Mouse (Mus musculus) cortical plate, adult 2 months (tissue): Measurements from ENCODE around the gene Ankrd44. TPM values are rescaled to one million over a fixed set of nuclear protein-coding genes. Genes with fewer than 3 reads are reported as not detected.

ENCODE experiments used
- H3K27ac ChIP-seq: fragments of 200-500 bp; 2 replicates; pipeline ENCODE4 v1.5.1; 2012; ENCODE audit warnings: low read length, control low read depth, inconsistent platforms; ENCODE audit not compliant: insufficient read depth
- H3K4me1 ChIP-seq: fragments of 200-500 bp; 2 replicates; pipeline ENCODE4 v1.6.1; 2011; ENCODE audit warnings: low read length; ENCODE audit not compliant: control insufficient read depth, insufficient read depth
- H3K4me3 ChIP-seq: fragments of 200-500 bp; 2 replicates; pipeline ENCODE4 v1.5.1; 2011; ENCODE audit warnings: mild to moderate bottlenecking, low read length, control low read depth; ENCODE audit not compliant: insufficient read depth
- CTCF ChIP-seq: fragments of 200-500 bp; IDR thresholded peaks from 2 replicates; pipeline ENCODE4 v1.5.1; 2011; ENCODE audit warnings: mild to moderate bottlenecking, control low read depth, low read length; ENCODE audit not compliant: insufficient read depth; ENCODE audit errors: extremely low read depth
- POLR2A ChIP-seq: fragments of 200-500 bp; IDR thresholded peaks from 2 replicates; pipeline ENCODE4 v1.6.1; 2011; ENCODE audit warnings: mild to moderate bottlenecking, low read length, control low read depth; ENCODE audit not compliant: insufficient read depth; ENCODE audit errors: extremely low read depth
- polyA plus RNA-seq: library from polyadenylated mRNA; depleted of rRNA; stranded (reverse); fragments of >200 nt; gene quantifications from 2 replicates; pipeline ENCODE4 v1.2.3, GENCODE M21; 2012

Gene Ankrd44
- polyA plus RNA-seq, 1 experiment: 18.3 TPM

- TF ChIP-seq CTCF (no peak), POLR2A (no peak)
Observed at GRCm38 (mm10) chr1:54729316-54729715, 196.9 kb downstream of the Ankrd44 start.

DNA sequence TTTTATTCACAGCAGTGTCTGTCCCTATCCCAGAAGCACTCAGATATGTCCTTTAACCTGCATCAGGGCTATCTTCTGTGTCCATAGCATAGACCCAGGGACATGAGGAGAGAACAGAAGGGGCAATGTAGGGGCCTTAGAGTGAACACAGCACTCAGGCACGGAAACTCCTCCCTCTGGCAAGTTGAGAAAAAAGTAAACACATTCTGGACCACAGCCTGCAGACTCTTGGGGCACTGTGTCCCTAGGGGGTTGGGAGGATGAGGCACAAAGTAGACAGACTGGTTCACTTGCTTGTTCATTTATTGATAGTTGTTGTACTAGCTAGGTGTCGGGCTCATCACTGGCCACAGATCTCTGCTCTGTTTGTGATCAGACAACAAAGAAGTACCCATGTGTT is 199.6 kb downstream of the Ankrd44 start:
- H3K4me3 ChIP-seq: no peak overlapping the region
- TF ChIP-seq CTCF (no peak), POLR2A (no peak)
- H3K4me1 ChIP-seq: no peaks in the 10 kb centered on the region

More at GRCm38 (mm10) chr1:54729316-54729715, 196.9 kb downstream of the Ankrd44 start:
- H3K4me3 ChIP-seq: no peak overlapping the region
- H3K27ac ChIP-seq: no peak overlapping the region
- H3K4me1 ChIP-seq: no peaks in the 10 kb centered on the region

DNA sequence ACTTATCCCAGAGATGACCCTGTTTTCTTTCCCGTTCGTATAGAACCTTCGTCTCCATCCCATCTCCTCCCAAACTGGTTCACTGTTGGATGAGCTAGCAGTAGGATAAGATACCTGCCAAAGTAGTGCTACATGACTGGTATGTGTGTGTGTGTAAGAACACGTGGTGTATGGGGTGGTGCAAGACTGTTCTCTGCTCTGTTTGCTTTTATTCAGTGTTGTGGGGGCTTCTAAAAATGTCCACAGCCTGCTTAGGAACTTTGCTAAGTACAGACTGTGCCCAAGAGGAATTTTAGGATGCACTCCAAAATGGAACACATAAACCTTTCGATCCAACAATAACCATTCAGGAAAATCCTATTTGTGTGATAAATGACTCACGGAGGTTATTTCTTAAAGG is 209.3 kb downstream of the Ankrd44 start:
- Histone ChIP-seq H3K27ac (no peak overlapping the region), H3K4me1 (peaks cover 6% of the 10 kb centered on the region; the same call in 1 of the 2 replicates), H3K4me3 (no peak overlapping the region)
- TF ChIP-seq POLR2A: no peak
- TF ChIP-seq CTCF: no peak

More for the DNA sequence above, 199.6 kb downstream of the Ankrd44 start:
- no peak overlapping the region for H3K27ac ChIP-seq

DNA sequence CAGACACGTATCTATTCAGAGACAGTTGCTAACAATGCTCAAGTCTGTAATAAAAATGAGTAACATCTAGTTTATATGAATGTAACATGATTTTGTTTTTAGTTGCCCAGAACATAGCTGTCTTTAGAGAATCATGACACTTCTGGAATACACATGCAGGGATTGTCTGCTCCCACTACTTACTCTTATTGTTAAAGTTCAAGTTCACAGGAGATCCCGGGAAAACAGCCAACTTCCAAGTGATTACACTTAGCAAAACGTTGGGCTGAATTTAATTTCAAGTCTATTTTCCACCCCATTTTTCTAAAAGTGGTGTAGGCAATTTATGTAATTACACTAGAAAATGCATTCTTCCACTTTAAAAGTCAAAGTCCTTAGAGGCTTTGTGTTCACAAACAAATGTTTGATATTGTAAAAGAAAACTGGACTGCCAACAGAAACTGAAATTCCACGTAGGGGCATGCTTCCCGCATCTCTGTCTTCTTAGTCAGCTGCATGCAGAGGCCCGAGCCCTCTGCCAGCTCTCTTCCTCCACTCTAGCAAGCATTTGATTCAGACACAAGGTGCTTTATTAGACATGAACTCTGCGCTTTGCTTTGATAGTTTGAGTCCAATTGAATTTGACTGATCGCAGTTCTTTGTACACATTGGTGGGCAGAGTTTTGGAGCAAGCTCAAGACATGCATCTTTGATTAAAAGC is 211.0 kb downstream of the Ankrd44 start:
- no peak overlapping the region; the same call in 1 of the 2 replicates for H3K27ac ChIP-seq

GRCm38 (mm10) chr1:54713231-54714173 is 212.7 kb downstream of the Ankrd44 start:
- H3K4me3 ChIP-seq: no peak overlapping the region
- peaks cover 6% of the 10 kb centered on the region; the same call in 1 of the 2 replicates for H3K4me1 ChIP-seq
- no peak overlapping the region; the same call in 1 of the 2 replicates for H3K27ac ChIP-seq
- no peak for TF ChIP-seq POLR2A
- TF ChIP-seq CTCF: no peak

More for the DNA sequence above, 211.0 kb downstream of the Ankrd44 start:
- TF ChIP-seq POLR2A (no peak), CTCF (no peak)
- peaks cover 6% of the 10 kb centered on the region; the same call in 1 of the 2 replicates for H3K4me1 ChIP-seq
- H3K4me3 ChIP-seq: no peak overlapping the region

DNA sequence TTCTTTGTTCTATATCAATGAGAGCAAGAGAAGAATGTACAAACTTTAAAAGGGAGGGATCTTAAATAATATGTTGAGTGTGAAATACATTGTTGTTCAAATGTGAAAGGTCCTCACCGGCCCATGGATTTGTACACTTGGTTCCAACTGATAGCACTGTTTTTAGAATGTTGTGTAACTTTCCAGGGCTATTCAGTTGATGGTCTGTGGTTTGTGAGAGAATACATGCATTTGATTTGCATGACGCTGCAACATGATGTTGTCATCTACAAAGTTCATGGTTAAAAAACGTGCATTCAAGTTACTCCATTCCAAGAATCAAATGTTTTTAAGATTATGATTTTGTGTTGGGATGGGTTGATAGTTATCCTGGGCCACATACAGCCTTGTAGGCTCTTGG is 214.6 kb downstream of the Ankrd44 start:
- Histone ChIP-seq H3K4me1 (peaks cover 8% of the 10 kb centered on the region; the same call in 1 of the 2 replicates), H3K27ac (no peak overlapping the region), H3K4me3 (no peak overlapping the region)
- TF ChIP-seq CTCF (no peak), POLR2A (no peak)

DNA sequence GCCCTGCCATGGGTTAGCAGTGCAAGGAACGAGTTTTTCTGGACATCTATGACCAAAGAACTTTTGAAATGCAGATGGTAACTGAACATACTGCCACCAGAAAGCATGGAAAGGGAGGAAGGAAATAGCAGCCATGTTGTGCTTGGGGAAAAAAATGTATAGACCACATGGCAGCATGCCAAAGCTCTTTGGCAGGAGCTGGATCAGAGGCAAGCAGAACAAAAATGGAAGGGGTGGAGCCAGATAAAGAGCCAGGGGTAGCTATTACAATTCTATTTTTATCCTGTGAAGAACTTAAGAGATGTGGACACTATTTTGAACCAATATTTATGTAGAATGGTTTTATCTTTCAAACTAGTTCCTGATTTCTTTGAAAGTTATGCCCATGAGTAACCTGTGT is 215.6 kb downstream of the Ankrd44 start:
- Histone ChIP-seq H3K4me3 (no peak overlapping the region), H3K4me1 (peaks cover 7% of the 10 kb centered on the region; the same call in 1 of the 2 replicates), H3K27ac (no peak overlapping the region)
- TF ChIP-seq CTCF (no peak), POLR2A (no peak)

GRCm38 (mm10) chr1:54707888-54708565 is 218.2 kb downstream of the Ankrd44 start:
- no peak overlapping the region for H3K4me3 ChIP-seq
- no peak for TF ChIP-seq CTCF
- no peak for TF ChIP-seq POLR2A
- H3K4me1 ChIP-seq: peaks cover 2% of the 10 kb centered on the region; the same call in 1 of the 2 replicates
- H3K27ac ChIP-seq: no peak overlapping the region
